Mouse (Mus musculus): ENCODE data around the gene Fbxo24.

- TF ChIP-seq ZC3H11A (IDR thresholded peaks at IDR 0.05; ENCODE audit: borderline replicate concordance, low read depth, low read length) (no peak), MAFK (IDR thresholded peaks at IDR 0.05; ENCODE audit: insufficient read depth, low read depth, low read length) (no peak), HCFC1 (IDR thresholded peaks at IDR 0.05; ENCODE audit: borderline replicate concordance, insufficient read depth, low read length) (no peak)
Measured at GRCm38 (mm10) chr5:137574470-137574901, 54.3 kb downstream of the Fbxo24 start.

Data from ES-E14 (cell line).